Mouse (Mus musculus) heart, postnatal 0 days (tissue): ENCODE data around the gene Nuak2. TPM values are rescaled to one million over a fixed set of nuclear protein-coding genes. Genes with fewer than 3 reads are reported as not detected.
"Not testable (repeated sequence)": the region's sequence is repeated elsewhere in the genome, so short reads cannot be mapped to it uniquely, and the experiment has no call there.

Source experiments
- ATAC-seq: fragments of 200-750 bp; cut with Nextera tagmentation; 2 replicates; pipeline ENCODE4 v1.8.0; 2017; ENCODE audit warnings: low read depth, moderate number of reproducible peaks, moderate library complexity; ENCODE audit not compliant: insufficient read depth
- DNase-seq: peaks from one replicate; pipeline ENCODE4 v3.0.0-alpha.2; 2016; ENCODE audit warnings: low spot score
- H3K27ac ChIP-seq: fragments of 300-500 bp; sonication (generic); 2 replicates; pipeline ENCODE4 v1.5.1; 2014; ENCODE audit warnings: low read depth, mild to moderate bottlenecking
- H3K27me3 ChIP-seq: fragments of 300-500 bp; sonication (generic); 2 replicates; pipeline ENCODE4 v1.6.1; 2014; ENCODE audit warnings: low read length, mixed read lengths; ENCODE audit not compliant: control insufficient read depth, insufficient read depth
- H3K36me3 ChIP-seq: fragments of 300-500 bp; sonication (generic); replicated peaks from 2 replicates; pipeline ENCODE4 v1.6.1; 2014; ENCODE audit warnings: low read length, mixed read lengths; ENCODE audit not compliant: control insufficient read depth, insufficient read depth
- H3K4me1 ChIP-seq: fragments of 300-500 bp; sonication (generic); 2 replicates; pipeline ENCODE4 v1.6.1; 2014; ENCODE audit warnings: antibody characterized with exemption; ENCODE audit not compliant: control insufficient read depth, insufficient read depth
- H3K4me2 ChIP-seq: fragments of 300-500 bp; sonication (generic); 2 replicates; pipeline ENCODE4 v1.6.1; 2014; ENCODE audit warnings: low read depth, mild to moderate bottlenecking, low read length, moderate library complexity
- H3K4me3 ChIP-seq: fragments of 300-500 bp; sonication (generic); 2 replicates; pipeline ENCODE4 v1.5.1; 2014; ENCODE audit warnings: low read depth, low read length
- H3K9ac ChIP-seq: fragments of 300-500 bp; sonication (generic); replicated peaks from 2 replicates; pipeline ENCODE4 v1.6.1; 2014; ENCODE audit warnings: low read depth, low read length, mixed read lengths
- H3K9me3 ChIP-seq: fragments of 300-500 bp; sonication (generic); replicated peaks from 2 replicates; pipeline ENCODE4 v1.6.1; 2016; ENCODE audit warnings: low read length; ENCODE audit not compliant: control insufficient read depth
- CTCF ChIP-seq: IDR thresholded peaks from 2 replicates; pipeline ENCODE4 v1.5.1; 2016; ENCODE audit warnings: antibody characterized with exemption, control low read depth, low read depth
- EP300 ChIP-seq: IDR thresholded peaks from 2 replicates; pipeline ENCODE4 v1.6.1; 2016; ENCODE audit warnings: antibody characterized with exemption, low read depth
- WGBS: fragments of 180-500 bp; shearing (Covaris S2); extraction: QIAGEN DNeasy Blood & Tissue Kit; methylation state at CpG from one replicate; pipeline ENCODE4 v1.1.7; 2014; 5-methylcytosine and 5-hydroxymethylcytosine counted together
- polyA plus RNA-seq: library from polyadenylated mRNA; unstranded; fragments of >200 nt; fragmentation: Nextera tagmentation; extraction: Ambion mirVana; gene quantifications from 2 replicates; pipeline ENCODE4 v1.2.1, GENCODE M21; 2015
- total RNA-seq: library from RNA; depleted of rRNA; stranded (reverse); fragments of >200 nt; gene quantifications from 2 replicates; pipeline ENCODE4 v1.2.3, GENCODE M21; 2014; ENCODE audit warnings: low replicate concordance

Gene Nuak2
- total and polyA plus RNA-seq, 2 experiments from 2014 or later: 0.76 to 2.2 TPM

GRCm38 (mm10) chr1:132348401-132348800 is 32.5 kb downstream of the Nuak2 start:
- Histone ChIP-seq H3K4me2 (no peak overlapping the region), H3K9ac (no peak overlapping the region), H3K4me3 (no peak overlapping the region), H3K36me3 (no peaks in the 10 kb centered on the region), H3K27ac (no peak overlapping the region), H3K4me1 (peaks cover 10% of the 10 kb centered on the region), H3K9me3 (no peaks in the 10 kb centered on the region; the same call in 1 of the 2 replicates), H3K27me3 (no peaks in the 10 kb centered on the region)
- no peak for TF ChIP-seq EP300
- no peak for TF ChIP-seq CTCF
- 89% methylated on average over 5 of the region's 5 CpGs for WGBS
- DNase-seq (no peak), ATAC-seq (no peak)

GRCm38 (mm10) chr1:132349049-132349448 is 33.1 kb downstream of the Nuak2 start:
- H3K27ac ChIP-seq, H3K9ac ChIP-seq, H3K4me3 ChIP-seq, DNase-seq, H3K4me2 ChIP-seq, H3K4me1 ChIP-seq, H3K9me3 ChIP-seq, H3K27me3 ChIP-seq, H3K36me3 ChIP-seq, ATAC-seq: not testable (repeated sequence)

GRCm38 (mm10) chr1:132349601-132350000 is 33.7 kb downstream of the Nuak2 start:
- not testable (repeated sequence) for H3K4me3 ChIP-seq, H3K36me3 ChIP-seq, ATAC-seq, H3K4me2 ChIP-seq, H3K27ac ChIP-seq, DNase-seq, H3K9me3 ChIP-seq, H3K9ac ChIP-seq, H3K27me3 ChIP-seq
- H3K4me1 ChIP-seq: peaks cover 14% of the 10 kb centered on the region
- 89% methylated on average over 3 of the region's 3 CpGs for WGBS

GRCm38 (mm10) chr1:132351058-132351457 is 35.1 kb downstream of the Nuak2 start:
- H3K27me3 ChIP-seq: no peaks in the 10 kb centered on the region
- H3K4me3 ChIP-seq: no peak overlapping the region
- H3K9ac ChIP-seq: no peak overlapping the region
- no peak for ATAC-seq
- no peak overlapping the region for H3K27ac ChIP-seq
- TF ChIP-seq EP300: no peak
- TF ChIP-seq CTCF: no peak
- peaks cover 22% of the 10 kb centered on the region for H3K4me1 ChIP-seq
- no peak for DNase-seq
- H3K9me3 ChIP-seq: no peaks in the 10 kb centered on the region; the same call in 1 of the 2 replicates
- 93% methylated on average over 4 of the region's 4 CpGs for WGBS
- no peak overlapping the region for H3K4me2 ChIP-seq
- H3K36me3 ChIP-seq: no peaks in the 10 kb centered on the region

- H3K36me3 ChIP-seq: peaks cover 14% of the 10 kb centered on the region; the same call in 1 of the 2 replicates
- ATAC-seq (no peak), DNase-seq (no peak)
- TF ChIP-seq EP300: no peak
- H3K27me3 ChIP-seq: no peaks in the 10 kb centered on the region
- H3K4me1 ChIP-seq: peaks cover 12% of the 10 kb centered on the region
- no peaks in the 10 kb centered on the region; the same call in 1 of the 2 replicates for H3K9me3 ChIP-seq
- 35% methylated on average over 5 of the region's 5 CpGs for WGBS
- H3K4me3 ChIP-seq: no peak overlapping the region
- H3K27ac ChIP-seq: no peak overlapping the region
- no peak overlapping the region for H3K4me2 ChIP-seq
- H3K9ac ChIP-seq: no peak overlapping the region
Measured at GRCm38 (mm10) chr1:132353389-132353788, 37.5 kb downstream of the Nuak2 start.

GRCm38 (mm10) chr1:132354234-132354633 is 38.3 kb downstream of the Nuak2 start:
- no peak for TF ChIP-seq CTCF
- TF ChIP-seq EP300: no peak
- Histone ChIP-seq H3K4me1 (peaks cover 12% of the 10 kb centered on the region), H3K27ac (no peak overlapping the region), H3K4me3 (no peak overlapping the region), H3K36me3 (peaks cover 23% of the 10 kb centered on the region; the same call in 1 of the 2 replicates), H3K4me2 (no peak overlapping the region), H3K27me3 (no peaks in the 10 kb centered on the region), H3K9me3 (no peaks in the 10 kb centered on the region; the same call in 1 of the 2 replicates), H3K9ac (no peak overlapping the region)
- no peak for ATAC-seq
- DNase-seq: no peak
- 86% methylated on average over 9 of the region's 9 CpGs for WGBS
